In genomic region chr11:35919856-35920503, GRCm38 (mm10) we compare ENCODE assay signal across 9 mouse cellular contexts.
DNase-seq lines count a peak whose midpoint lies in the region; ATAC-seq and TF ChIP-seq lines count a peak whose summit lies in the region.
"Had no signal": no experiment of that assay in that cellular context is flagged by ENCODE, and none has a peak within 500 bp of the region (broad histone marks: within the 10 kb centered on the region; RNA-seq: fewer than 3 reads in every experiment).

No protein-coding gene starts in this region.

- no peaks in the 10 kb centered on the region for H3K9me3 ChIP-seq in embryonic facial prominence, embryonic 14.5 days (ENCODE audit: control insufficient read depth, low read length)
- H3K9me3 ChIP-seq in embryonic facial prominence, embryonic 10.5 days = no peaks in the 10 kb centered on the region
- no peaks in the 10 kb centered on the region for H3K9me3 ChIP-seq in stomach, postnatal 0 days (ENCODE audit: control insufficient read depth, low read length)
- H3K9me3 ChIP-seq in heart, embryonic 12.5 days (replicated peaks) = no peaks in the 10 kb centered on the region
- H3K9me3 ChIP-seq: midbrain, embryonic 12.5 days had no signal

- peak; percentile 59 for DNase-seq in embryonic facial prominence, embryonic 14.5 days (ENCODE audit: low spot score)
- no peak for DNase-seq in embryonic facial prominence, embryonic 10.5 days (ENCODE audit: low spot score)
- peak; percentile 69 for DNase-seq in urinary bladder, postnatal 14 days (ENCODE audit: low spot score)
- no peak for DNase-seq in urinary bladder, postnatal 10 days (ENCODE audit: low spot score)
- peak; percentile 54 for DNase-seq in large intestine, adult 2 months (ENCODE audit: low read depth, low spot score)
- peak; percentile 78 for DNase-seq in stomach, postnatal 0 days (ENCODE audit: low spot score)
- DNase-seq in heart, postnatal 10 days = no peak

- H3K4me2 ChIP-seq in embryonic facial prominence, embryonic 14.5 days (ENCODE audit: low read depth, low read length) = no peak overlapping the region
- H3K4me2 ChIP-seq in stomach, postnatal 0 days (replicated peaks; ENCODE audit: low read depth) = no peak overlapping the region
- H3K4me2 ChIP-seq in heart, embryonic 12.5 days = no peak overlapping the region
- H3K4me2 ChIP-seq: midbrain, embryonic 12.5 days had no signal

- no peak for ATAC-seq in embryonic facial prominence, embryonic 14.5 days (ENCODE audit: low read depth)
- ATAC-seq in stomach, postnatal 0 days (ENCODE audit: low FRiP score, low TSS enrichment) = peak; percentile 60; the same call in 1 of the 2 replicates
- no peak for ATAC-seq in heart, embryonic 12.5 days (ENCODE audit: insufficient number of reproducible peaks, low FRiP score)

- 64% methylated on average over 9 of the region's 9 CpGs for WGBS in embryonic facial prominence, embryonic 14.5 days
- WGBS in embryonic facial prominence, embryonic 10.5 days = 73% methylated on average over 9 of the region's 9 CpGs
- WGBS in large intestine, adult 2 months = 17% methylated on average over 9 of the region's 9 CpGs
- WGBS in stomach, postnatal 0 days = 46% methylated on average over 9 of the region's 9 CpGs
- WGBS in heart, embryonic 12.5 days = 77% methylated on average over 9 of the region's 9 CpGs

- no peak for TF ChIP-seq EP300 in stomach, postnatal 0 days (optimal IDR thresholded peaks at IDR 0.05)

- intact Hi-C loops in heart, postnatal 10 days (cut with DNase I) = no loop called here

- H3K27ac ChIP-seq in embryonic facial prominence, embryonic 14.5 days (replicated peaks; ENCODE audit: low read depth, low read length) = no peak overlapping the region
- no peak overlapping the region for H3K27ac ChIP-seq in embryonic facial prominence, embryonic 10.5 days (replicated peaks)
- peak overlapping the region; percentile 63 for H3K27ac ChIP-seq in stomach, postnatal 0 days (replicated peaks)
- H3K27ac ChIP-seq in heart, embryonic 12.5 days (ENCODE audit: poor library complexity, severe bottlenecking) = no peak overlapping the region
- H3K27ac ChIP-seq: midbrain, embryonic 12.5 days had no signal

- H3K4me3 ChIP-seq in embryonic facial prominence, embryonic 14.5 days (ENCODE audit: low read depth, low read length) = no peak overlapping the region
- no peak overlapping the region for H3K4me3 ChIP-seq in embryonic facial prominence, embryonic 10.5 days
- no peak overlapping the region for H3K4me3 ChIP-seq in stomach, postnatal 0 days (ENCODE audit: low read depth, low read length)
- H3K4me3 ChIP-seq in heart, embryonic 12.5 days = no peak overlapping the region
- H3K4me3 ChIP-seq: midbrain, embryonic 12.5 days had no signal

- H3K4me1 ChIP-seq in embryonic facial prominence, embryonic 14.5 days (ENCODE audit: control insufficient read depth, insufficient read depth, low read length) = 0 out of 2 replicates have a peak, but pooled peaks cover 9% of the 10 kb centered on the region
- H3K4me1 ChIP-seq in embryonic facial prominence, embryonic 10.5 days = peaks cover 58% of the 10 kb centered on the region
- H3K4me1 ChIP-seq in stomach, postnatal 0 days (replicated peaks; ENCODE audit: control insufficient read depth, insufficient read depth) = 0 out of 2 replicates have a peak, but pooled peaks cover 4% of the 10 kb centered on the region
- peaks cover 4% of the 10 kb centered on the region for H3K4me1 ChIP-seq in heart, embryonic 12.5 days (replicated peaks)

- no peak for TF ChIP-seq CTCF in stomach, postnatal 0 days (IDR thresholded peaks at IDR 0.05; ENCODE audit: low read depth)

- no peaks in the 10 kb centered on the region for H3K36me3 ChIP-seq in embryonic facial prominence, embryonic 14.5 days (ENCODE audit: control insufficient read depth, insufficient read depth, low read length)
- H3K36me3 ChIP-seq in embryonic facial prominence, embryonic 10.5 days (replicated peaks) = no peaks in the 10 kb centered on the region
- no peaks in the 10 kb centered on the region for H3K36me3 ChIP-seq in stomach, postnatal 0 days (ENCODE audit: control insufficient read depth, insufficient read depth, low read length)
- no peaks in the 10 kb centered on the region for H3K36me3 ChIP-seq in heart, embryonic 12.5 days
- H3K36me3 ChIP-seq: midbrain, embryonic 12.5 days had no signal

- H3K27me3 ChIP-seq in embryonic facial prominence, embryonic 14.5 days (replicated peaks; ENCODE audit: control insufficient read depth, insufficient read depth, low read length) = no peaks in the 10 kb centered on the region
- H3K27me3 ChIP-seq in embryonic facial prominence, embryonic 10.5 days (replicated peaks; ENCODE audit: low read depth, poor library complexity, severe bottlenecking) = no peaks in the 10 kb centered on the region
- H3K27me3 ChIP-seq in stomach, postnatal 0 days (ENCODE audit: control insufficient read depth, insufficient read depth, low read length) = no peaks in the 10 kb centered on the region
- H3K27me3 ChIP-seq in heart, embryonic 12.5 days (replicated peaks) = peaks cover 4% of the 10 kb centered on the region; the same call in 1 of the 2 replicates

- H3K9ac ChIP-seq in embryonic facial prominence, embryonic 14.5 days (ENCODE audit: low read depth, low read length) = no peak overlapping the region
- no peak overlapping the region for H3K9ac ChIP-seq in stomach, postnatal 0 days (ENCODE audit: low read length)
- no peak overlapping the region for H3K9ac ChIP-seq in heart, embryonic 12.5 days
- H3K9ac ChIP-seq: midbrain, embryonic 12.5 days had no signal

Comparison
In these comparisons a context has a peak if more than half of its experiments do, and no peak if none do; other contexts are left out.
1. DNase-seq: peak in embryonic facial prominence, embryonic 14.5 days (single experiment), urinary bladder, postnatal 14 days (single experiment), large intestine, adult 2 months (single experiment) and stomach, postnatal 0 days (single experiment); none in embryonic facial prominence, embryonic 10.5 days (single experiment), urinary bladder, postnatal 10 days (single experiment) and heart, postnatal 10 days (0 of 2).